Mouse (Mus musculus): ENCODE results near the gene Gxylt2. TPM values are rescaled to one million over a fixed set of nuclear protein-coding genes. Genes with fewer than 3 reads are reported as not detected.
A peak's percentile ranks its signal among the peaks of the same experiment; 100 is the strongest.

The Gxylt2 gene
- polyA plus RNA-seq, 1 experiment from 2014 or later = 6.9 TPM

GRCm38 (mm10) chr6:100674974-100675373 is 29.6 kb upstream of the Gxylt2 start:
- ATAC-seq (replicated peaks; ENCODE audit: insufficient number of reproducible peaks, low FRiP score, low TSS enrichment, low read depth) = no peak
- Histone ChIP-seq H3K9ac (replicated peaks; ENCODE audit: low read length) (no peak overlapping the region), H3K4me2 (ENCODE audit: low read depth, low read length) (no peak overlapping the region), H3K9me3 (replicated peaks; ENCODE audit: control insufficient read depth, low read length) (no peaks in the 10 kb centered on the region), H3K27me3 (ENCODE audit: control insufficient read depth, insufficient read depth, low read length) (no peaks in the 10 kb centered on the region), H3K27ac (replicated peaks; ENCODE audit: low read depth, low read length) (no peak overlapping the region), H3K4me1 (ENCODE audit: control insufficient read depth, insufficient read depth, low read length) (no peaks in the 10 kb centered on the region), H3K36me3 (replicated peaks; ENCODE audit: control insufficient read depth, insufficient read depth, low read depth, low read length) (no peaks in the 10 kb centered on the region), H3K4me3 (ENCODE audit: low read depth, low read length) (no peak overlapping the region)
- 30% methylated on average over 6 of the region's 6 CpGs for WGBS
- DNase-seq (ENCODE audit: low spot score) = peak; percentile 61

GRCm38 (mm10) chr6:100676461-100676860 is 28.1 kb upstream of the Gxylt2 start:
- no peak for DNase-seq (ENCODE audit: low spot score)
- Histone ChIP-seq H3K4me1 (ENCODE audit: control insufficient read depth, insufficient read depth, low read length) (no peaks in the 10 kb centered on the region), H3K27me3 (ENCODE audit: control insufficient read depth, insufficient read depth, low read length) (no peaks in the 10 kb centered on the region), H3K9ac (replicated peaks; ENCODE audit: low read length) (no peak overlapping the region), H3K36me3 (replicated peaks; ENCODE audit: control insufficient read depth, insufficient read depth, low read depth, low read length) (no peaks in the 10 kb centered on the region), H3K27ac (replicated peaks; ENCODE audit: low read depth, low read length) (no peak overlapping the region), H3K4me3 (ENCODE audit: low read depth, low read length) (no peak overlapping the region), H3K4me2 (ENCODE audit: low read depth, low read length) (no peak overlapping the region), H3K9me3 (replicated peaks; ENCODE audit: control insufficient read depth, low read length) (no peaks in the 10 kb centered on the region)
- ATAC-seq (replicated peaks; ENCODE audit: insufficient number of reproducible peaks, low FRiP score, low TSS enrichment, low read depth) = no peak
- 81% methylated on average over 7 of the region's 7 CpGs for WGBS

GRCm38 (mm10) chr6:100678636-100679035 is 25.9 kb upstream of the Gxylt2 start:
- H3K4me2 ChIP-seq (ENCODE audit: low read depth, low read length) = no peak overlapping the region
- no peaks in the 10 kb centered on the region for H3K4me1 ChIP-seq (ENCODE audit: control insufficient read depth, insufficient read depth, low read length)
- 91% methylated on average over 2 of the region's 2 CpGs for WGBS
- DNase-seq (ENCODE audit: low spot score) (no peak), ATAC-seq (replicated peaks; ENCODE audit: insufficient number of reproducible peaks, low FRiP score, low TSS enrichment, low read depth) (no peak)
- H3K27me3 ChIP-seq (ENCODE audit: control insufficient read depth, insufficient read depth, low read length) = no peaks in the 10 kb centered on the region
- no peaks in the 10 kb centered on the region for H3K36me3 ChIP-seq (replicated peaks; ENCODE audit: control insufficient read depth, insufficient read depth, low read depth, low read length)
- H3K9me3 ChIP-seq (replicated peaks; ENCODE audit: control insufficient read depth, low read length) = no peaks in the 10 kb centered on the region
- H3K9ac ChIP-seq (replicated peaks; ENCODE audit: low read length) = no peak overlapping the region
- H3K4me3 ChIP-seq (ENCODE audit: low read depth, low read length) = no peak overlapping the region
- no peak overlapping the region for H3K27ac ChIP-seq (replicated peaks; ENCODE audit: low read depth, low read length)

GRCm38 (mm10) chr6:100686341-100686740 is 18.2 kb upstream of the Gxylt2 start:
- no peak overlapping the region for H3K9ac ChIP-seq (replicated peaks; ENCODE audit: low read length)
- H3K27me3 ChIP-seq (ENCODE audit: control insufficient read depth, insufficient read depth, low read length) = no peaks in the 10 kb centered on the region
- DNase-seq (ENCODE audit: low spot score) (no peak), ATAC-seq (replicated peaks; ENCODE audit: insufficient number of reproducible peaks, low FRiP score, low TSS enrichment, low read depth) (no peak)
- H3K36me3 ChIP-seq (replicated peaks; ENCODE audit: control insufficient read depth, insufficient read depth, low read depth, low read length) = no peaks in the 10 kb centered on the region
- H3K9me3 ChIP-seq (replicated peaks; ENCODE audit: control insufficient read depth, low read length) = no peaks in the 10 kb centered on the region
- no peak overlapping the region for H3K4me2 ChIP-seq (ENCODE audit: low read depth, low read length)
- H3K4me1 ChIP-seq (ENCODE audit: control insufficient read depth, insufficient read depth, low read length) = no peaks in the 10 kb centered on the region
- H3K4me3 ChIP-seq (ENCODE audit: low read depth, low read length) = no peak overlapping the region
- no peak overlapping the region for H3K27ac ChIP-seq (replicated peaks; ENCODE audit: low read depth, low read length)
- WGBS = 82% methylated on average over 2 of the region's 2 CpGs

- H3K27ac ChIP-seq (replicated peaks; ENCODE audit: low read depth, low read length) = no peak overlapping the region
- H3K36me3 ChIP-seq (replicated peaks; ENCODE audit: control insufficient read depth, insufficient read depth, low read depth, low read length) = no peaks in the 10 kb centered on the region
- H3K9me3 ChIP-seq (replicated peaks; ENCODE audit: control insufficient read depth, low read length) = no peaks in the 10 kb centered on the region
- H3K4me3 ChIP-seq (ENCODE audit: low read depth, low read length) = no peak overlapping the region
- H3K4me2 ChIP-seq (ENCODE audit: low read depth, low read length) = no peak overlapping the region
- no peak for ATAC-seq (replicated peaks; ENCODE audit: insufficient number of reproducible peaks, low FRiP score, low TSS enrichment, low read depth)
- no peaks in the 10 kb centered on the region for H3K27me3 ChIP-seq (ENCODE audit: control insufficient read depth, insufficient read depth, low read length)
- DNase-seq (ENCODE audit: low spot score) = no peak
- H3K9ac ChIP-seq (replicated peaks; ENCODE audit: low read length) = no peak overlapping the region
- 85% methylated on average over 5 of the region's 5 CpGs for WGBS
- H3K4me1 ChIP-seq (ENCODE audit: control insufficient read depth, insufficient read depth, low read length) = peaks cover 2% of the 10 kb centered on the region; the same call in 1 of the 2 replicates
Observed at GRCm38 (mm10) chr6:100699986-100700385, 4.5 kb upstream of the Gxylt2 start.

GRCm38 (mm10) chr6:100700774-100701173 is 3.8 kb upstream of the Gxylt2 start:
- no peak for ATAC-seq (replicated peaks; ENCODE audit: insufficient number of reproducible peaks, low FRiP score, low TSS enrichment, low read depth)
- Histone ChIP-seq H3K4me1 (ENCODE audit: control insufficient read depth, insufficient read depth, low read length) (peaks cover 2% of the 10 kb centered on the region; the same call in 1 of the 2 replicates), H3K4me3 (ENCODE audit: low read depth, low read length) (no peak overlapping the region), H3K36me3 (replicated peaks; ENCODE audit: control insufficient read depth, insufficient read depth, low read depth, low read length) (no peaks in the 10 kb centered on the region), H3K27ac (replicated peaks; ENCODE audit: low read depth, low read length) (no peak overlapping the region), H3K27me3 (ENCODE audit: control insufficient read depth, insufficient read depth, low read length) (no peaks in the 10 kb centered on the region), H3K4me2 (ENCODE audit: low read depth, low read length) (no peak overlapping the region), H3K9me3 (replicated peaks; ENCODE audit: control insufficient read depth, low read length) (no peaks in the 10 kb centered on the region), H3K9ac (replicated peaks; ENCODE audit: low read length) (no peak overlapping the region)
- DNase-seq (ENCODE audit: low spot score) = no peak
- WGBS = 56% methylated on average over 5 of the region's 5 CpGs

- H3K9ac ChIP-seq (replicated peaks; ENCODE audit: low read length) = peak overlapping the region; percentile 83
- no peak overlapping the region; the same call in 1 of the 2 replicates for H3K27ac ChIP-seq (replicated peaks; ENCODE audit: low read depth, low read length)
- no peaks in the 10 kb centered on the region for H3K36me3 ChIP-seq (replicated peaks; ENCODE audit: control insufficient read depth, insufficient read depth, low read depth, low read length)
- peak overlapping the region; percentile 80 for H3K4me3 ChIP-seq (ENCODE audit: low read depth, low read length)
- ATAC-seq (replicated peaks; ENCODE audit: insufficient number of reproducible peaks, low FRiP score, low TSS enrichment, low read depth) (peak; percentile 14; the same call in 1 of the 2 replicates), DNase-seq (ENCODE audit: low spot score) (no peak)
- no peaks in the 10 kb centered on the region for H3K27me3 ChIP-seq (ENCODE audit: control insufficient read depth, insufficient read depth, low read length)
- 32% methylated on average over 8 of the region's 8 CpGs for WGBS
- peak overlapping the region; percentile 95 for H3K4me2 ChIP-seq (ENCODE audit: low read depth, low read length)
- H3K4me1 ChIP-seq (ENCODE audit: control insufficient read depth, insufficient read depth, low read length) = peaks cover 2% of the 10 kb centered on the region; the same call in 1 of the 2 replicates
- no peaks in the 10 kb centered on the region for H3K9me3 ChIP-seq (replicated peaks; ENCODE audit: control insufficient read depth, low read length)
Observed at GRCm38 (mm10) chr6:100704197-100704573, 349 bp upstream of the Gxylt2 start.

GRCm38 (mm10) chr6:100705366-100705811 is 855 bp downstream of the Gxylt2 start:
- ATAC-seq (replicated peaks; ENCODE audit: insufficient number of reproducible peaks, low FRiP score, low TSS enrichment, low read depth) = no peak
- no peaks in the 10 kb centered on the region for H3K36me3 ChIP-seq (replicated peaks; ENCODE audit: control insufficient read depth, insufficient read depth, low read depth, low read length)
- H3K4me1 ChIP-seq (ENCODE audit: control insufficient read depth, insufficient read depth, low read length) = peaks cover 2% of the 10 kb centered on the region; the same call in 1 of the 2 replicates
- H3K4me2 ChIP-seq (ENCODE audit: low read depth, low read length) = peak overlapping the region; percentile 95
- no peaks in the 10 kb centered on the region for H3K27me3 ChIP-seq (ENCODE audit: control insufficient read depth, insufficient read depth, low read length)
- DNase-seq (ENCODE audit: low spot score) = peak; percentile 52
- peak overlapping the region; percentile 47; the same call in 1 of the 2 replicates for H3K27ac ChIP-seq (replicated peaks; ENCODE audit: low read depth, low read length)
- under 1% methylated on average over 15 of the region's 15 CpGs for WGBS
- H3K9ac ChIP-seq (replicated peaks; ENCODE audit: low read length) = peak overlapping the region; percentile 83
- peak overlapping the region; percentile 80 for H3K4me3 ChIP-seq (ENCODE audit: low read depth, low read length)
- no peaks in the 10 kb centered on the region for H3K9me3 ChIP-seq (replicated peaks; ENCODE audit: control insufficient read depth, low read length)
